Mouse (Mus musculus) liver, embryonic 16.5 days (tissue): ENCODE results near the gene Rprd2. TPM values are rescaled to one million over a fixed set of nuclear protein-coding genes. Genes with fewer than 3 reads are reported as not detected.

Experiments
- ATAC-seq: fragments of 200-750 bp; cut with Nextera tagmentation; 2 replicates; pipeline ENCODE4 v1.8.0; 2017; ENCODE audit warnings: low read depth, mild to moderate bottlenecking, moderate number of reproducible peaks, moderate library complexity
- H3K27ac ChIP-seq: fragments of 300-500 bp; sonication (generic); 2 replicates; pipeline ENCODE4 v1.5.1; 2014; ENCODE audit warnings: mild to moderate bottlenecking, low read length
- H3K27me3 ChIP-seq: fragments of 300-500 bp; sonication (generic); 2 replicates; pipeline ENCODE4 v1.6.1; 2014; ENCODE audit warnings: low read depth, low read length, mixed read lengths; ENCODE audit not compliant: control insufficient read depth, insufficient read depth
- H3K36me3 ChIP-seq: fragments of 300-500 bp; sonication (generic); 2 replicates; pipeline ENCODE4 v1.6.1; 2014; ENCODE audit warnings: mild to moderate bottlenecking; ENCODE audit not compliant: control insufficient read depth, insufficient read depth
- H3K4me1 ChIP-seq: fragments of 300-500 bp; sonication (generic); 2 replicates; pipeline ENCODE4 v1.6.1; 2014; ENCODE audit warnings: low read depth, low read length, mixed read lengths; ENCODE audit not compliant: control insufficient read depth
- H3K4me2 ChIP-seq: fragments of 300-500 bp; sonication (generic); 2 replicates; pipeline ENCODE4 v1.6.1; 2014; ENCODE audit warnings: low read depth, low read length, mixed read lengths
- H3K4me3 ChIP-seq: fragments of 300-500 bp; sonication (generic); 2 replicates; pipeline ENCODE4 v1.5.1; 2014; ENCODE audit warnings: low read depth, mild to moderate bottlenecking, low read length
- H3K9ac ChIP-seq: fragments of 300-500 bp; sonication (generic); 2 replicates; pipeline ENCODE4 v1.6.1; 2014; ENCODE audit warnings: low read depth, low read length
- H3K9me3 ChIP-seq: fragments of 300-500 bp; sonication (generic); replicated peaks from 2 replicates; pipeline ENCODE4 v1.6.1; 2016; ENCODE audit warnings: low read length; ENCODE audit not compliant: control insufficient read depth
- WGBS: fragments of 180-500 bp; shearing (Covaris S2); extraction: QIAGEN DNeasy Blood & Tissue Kit; methylation state at CpG from one replicate; pipeline ENCODE4 v1.1.7; 2014; ENCODE audit not compliant: insufficient replicate concordance; 5-methylcytosine and 5-hydroxymethylcytosine counted together
- polyA plus RNA-seq: library from polyadenylated mRNA; unstranded; fragments of >200 nt; fragmentation: Nextera tagmentation; extraction: Ambion mirVana; gene quantifications from 2 replicates; pipeline ENCODE4 v1.2.1, GENCODE M21; 2015

Rprd2 gene
- 7.7 and 7.9 TPM in 2 replicates for polyA plus RNA-seq

- Histone ChIP-seq H3K4me3 (peak within 1 kb of the TSS; percentile 91), H3K36me3 (no peaks in the 10 kb centered on the region), H3K9ac (peak within 1 kb of the TSS; percentile 96), H3K4me1 (peaks cover 25% of the 10 kb centered on the region), H3K27ac (peak within 1 kb of the TSS; percentile 99), H3K4me2 (peak within 1 kb of the TSS; percentile 81), H3K9me3 (no peaks in the 10 kb centered on the region), H3K27me3 (no peaks in the 10 kb centered on the region)
- ATAC-seq: peak; percentile 30
- under 1% methylated on average over 59 of the region's 60 CpGs for WGBS
These were observed at the start of gene Rprd2 for GRCm38 (mm10) chr3:95818571-95819288. Gene Rprd2, minus strand, starts transcription at chr3:95818863.

- Histone ChIP-seq H3K27ac (no peak overlapping the region), H3K9me3 (no peaks in the 10 kb centered on the region), H3K4me1 (peaks cover 10% of the 10 kb centered on the region), H3K9ac (no peak overlapping the region), H3K4me3 (no peak overlapping the region), H3K27me3 (no peaks in the 10 kb centered on the region), H3K36me3 (peaks cover 11% of the 10 kb centered on the region), H3K4me2 (no peak overlapping the region)
- 86% methylated on average over 2 of the region's 2 CpGs for WGBS
- ATAC-seq: no peak
These were observed 48.7 kb upstream of the Rprd2 start for GRCm38 (mm10) chr3:95867408-95867807.

- Histone ChIP-seq H3K27me3 (no peaks in the 10 kb centered on the region), H3K9ac (no peak overlapping the region), H3K27ac (no peak overlapping the region), H3K9me3 (no peaks in the 10 kb centered on the region), H3K4me2 (no peak overlapping the region), H3K4me1 (peaks cover 5% of the 10 kb centered on the region), H3K4me3 (no peak overlapping the region), H3K36me3 (peaks cover 11% of the 10 kb centered on the region)
- ATAC-seq: no peak
- 84% methylated on average over 5 of the region's 5 CpGs for WGBS
These were observed 47.4 kb upstream of the Rprd2 start for GRCm38 (mm10) chr3:95866071-95866470.

- Histone ChIP-seq H3K4me2 (no peak overlapping the region), H3K9ac (no peak overlapping the region), H3K27ac (no peak overlapping the region), H3K4me1 (peaks cover 4% of the 10 kb centered on the region), H3K27me3 (no peaks in the 10 kb centered on the region), H3K9me3 (no peaks in the 10 kb centered on the region), H3K4me3 (no peak overlapping the region), H3K36me3 (peaks cover 11% of the 10 kb centered on the region)
- WGBS: 88% methylated on average over 20 of the region's 20 CpGs
- no peak for ATAC-seq
These were observed 46.9 kb upstream of the Rprd2 start for GRCm38 (mm10) chr3:95865571-95865970.

DNA sequence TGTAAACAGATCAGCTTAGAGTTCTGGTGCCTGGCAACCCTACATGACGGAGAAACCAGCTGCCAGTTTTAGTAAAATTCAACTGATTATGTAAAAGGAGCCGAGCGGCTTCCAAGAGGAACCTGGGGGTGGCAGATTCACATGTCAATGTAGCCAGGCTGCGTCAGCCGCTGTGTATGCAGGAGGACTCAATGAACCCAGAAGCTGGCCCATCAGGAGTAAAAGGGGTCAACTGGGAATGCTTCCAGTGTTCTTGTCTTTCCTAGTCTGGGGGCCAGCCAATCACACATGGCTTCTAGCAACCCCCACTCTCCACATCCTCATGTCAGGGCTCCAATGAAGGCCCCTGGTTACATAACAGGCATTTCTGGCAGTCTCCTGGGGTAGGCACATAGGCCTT lies 46.4 kb upstream of the Rprd2 start:
- Histone ChIP-seq H3K9me3 (no peaks in the 10 kb centered on the region), H3K27ac (no peak overlapping the region), H3K27me3 (no peaks in the 10 kb centered on the region), H3K9ac (no peak overlapping the region), H3K4me3 (no peak overlapping the region), H3K4me2 (no peak overlapping the region), H3K4me1 (no peaks in the 10 kb centered on the region), H3K36me3 (peaks cover 11% of the 10 kb centered on the region)
- WGBS: 79% methylated on average over 5 of the region's 5 CpGs
- no peak for ATAC-seq

DNA sequence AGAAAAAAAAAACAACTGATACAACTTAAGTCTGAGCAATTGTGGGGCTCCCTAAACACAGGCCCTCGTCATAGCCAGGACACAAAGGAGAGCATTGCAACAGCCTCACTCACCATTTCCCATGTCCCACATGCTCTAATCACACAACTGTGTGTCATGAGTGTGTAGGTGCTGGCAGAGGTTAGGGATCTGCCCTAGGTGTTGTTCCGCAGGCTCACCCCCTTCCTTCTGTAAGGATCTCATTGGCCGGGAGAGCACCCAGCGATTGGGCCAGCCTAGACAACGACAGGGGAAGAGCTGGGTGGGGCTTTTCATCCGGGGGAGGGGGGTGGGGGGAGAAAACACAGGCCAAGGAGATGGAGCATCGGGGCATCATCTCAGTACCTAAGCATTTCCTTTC lies 44.9 kb upstream of the Rprd2 start:
- Histone ChIP-seq H3K9me3 (no peaks in the 10 kb centered on the region), H3K36me3 (peaks cover 5% of the 10 kb centered on the region), H3K4me3 (no peak overlapping the region), H3K27ac (no peak overlapping the region), H3K27me3 (no peaks in the 10 kb centered on the region), H3K4me1 (no peaks in the 10 kb centered on the region), H3K9ac (no peak overlapping the region), H3K4me2 (no peak overlapping the region)
- 59% methylated on average over 7 of the region's 7 CpGs for WGBS
- ATAC-seq: no peak

GRCm38 (mm10) chr3:95861796-95862195 lies 43.1 kb upstream of the Rprd2 start:
- Histone ChIP-seq H3K4me1 (no peaks in the 10 kb centered on the region), H3K4me2 (no peak overlapping the region), H3K9me3 (no peaks in the 10 kb centered on the region), H3K4me3 (no peak overlapping the region), H3K9ac (no peak overlapping the region), H3K36me3 (peaks cover 4% of the 10 kb centered on the region), H3K27ac (no peak overlapping the region), H3K27me3 (no peaks in the 10 kb centered on the region)
- WGBS: 37% methylated on average over 2 of the region's 2 CpGs
- ATAC-seq: peak; percentile 74; the same call in 1 of the 2 replicates

DNA sequence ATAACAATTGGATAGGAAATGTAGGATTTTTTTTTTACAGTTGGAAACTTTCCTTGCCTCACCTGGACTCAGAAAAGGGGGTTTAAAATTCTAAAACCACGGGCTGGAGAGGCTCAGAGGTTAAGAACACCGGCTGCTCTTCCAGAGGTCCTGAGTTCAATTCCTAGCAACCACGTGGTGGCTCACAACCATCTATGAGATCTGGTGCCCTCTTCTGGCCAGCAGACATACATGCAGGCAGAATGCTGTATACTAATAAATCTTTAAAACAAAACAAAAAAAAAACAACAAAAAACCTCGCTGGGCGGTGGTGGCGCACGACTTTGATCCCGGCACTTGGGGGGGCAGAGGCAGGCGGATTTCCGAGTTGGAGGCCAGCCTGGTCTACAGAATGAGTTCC lies 42.6 kb upstream of the Rprd2 start:
- no peak for ATAC-seq
- peaks cover 4% of the 10 kb centered on the region for H3K36me3 ChIP-seq
- no peaks in the 10 kb centered on the region for H3K9me3 ChIP-seq
- 62% methylated on average over 10 of the region's 10 CpGs for WGBS
- H3K4me1 ChIP-seq: peaks cover 3% of the 10 kb centered on the region
- no peak overlapping the region for H3K4me3 ChIP-seq
- H3K27me3 ChIP-seq: no peaks in the 10 kb centered on the region
- H3K4me2 ChIP-seq: no peak overlapping the region
- H3K9ac ChIP-seq: no peak overlapping the region
- no peak overlapping the region for H3K27ac ChIP-seq

GRCm38 (mm10) chr3:95860323-95860722 lies 41.7 kb upstream of the Rprd2 start:
- no peaks in the 10 kb centered on the region for H3K27me3 ChIP-seq
- H3K36me3 ChIP-seq: peaks cover 4% of the 10 kb centered on the region
- WGBS: 59% methylated on average over 3 of the region's 3 CpGs
- no peak overlapping the region for H3K27ac ChIP-seq
- peaks cover 6% of the 10 kb centered on the region for H3K4me1 ChIP-seq
- H3K4me2 ChIP-seq: no peak overlapping the region
- no peaks in the 10 kb centered on the region for H3K9me3 ChIP-seq
- H3K9ac ChIP-seq: no peak overlapping the region
- H3K4me3 ChIP-seq: no peak overlapping the region
- ATAC-seq: no peak
